Mouse (Mus musculus): ENCODE results near the gene Apex2.

DNA sequence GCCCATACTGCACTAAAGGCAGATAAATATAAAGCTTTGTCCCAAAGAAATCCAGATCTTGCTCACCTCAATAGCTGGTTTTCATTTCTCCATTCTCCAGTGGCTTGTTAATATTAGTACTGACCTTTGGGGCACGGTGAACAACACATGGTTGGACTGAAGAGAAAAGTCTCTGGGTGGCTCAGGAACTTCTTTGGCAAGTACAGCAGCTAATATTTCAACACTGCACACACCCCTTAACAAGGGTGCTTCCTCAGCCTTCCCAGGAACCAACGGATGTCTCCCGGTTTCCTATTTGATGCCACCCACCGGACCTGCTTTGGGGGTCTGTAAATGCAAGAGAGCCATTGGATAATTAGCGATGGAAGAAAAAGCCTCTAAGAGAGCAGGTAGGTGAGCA is at the start of gene Apex2:
- TF ChIP-seq POLR2A (IDR thresholded peaks at IDR 0.05; ENCODE audit: low read depth, low read length): no peak
- TF ChIP-seq CHD2 (IDR thresholded peaks at IDR 0.05; ENCODE audit: low read length): no peak
- TF ChIP-seq HCFC1 (IDR thresholded peaks at IDR 0.05; ENCODE audit: low read depth, low read length): no peak

Data from CH12.LX (cell line).